Mouse (Mus musculus) liver, postnatal 0 days (tissue): ENCODE data around the gene Frmd5. TPM values are rescaled to one million over a fixed set of nuclear protein-coding genes. Genes with fewer than 3 reads are reported as not detected.

ENCODE experiments used
- ATAC-seq: fragments of 200-750 bp; cut with Nextera tagmentation; 2 replicates; pipeline ENCODE4 v1.8.0; 2017; ENCODE audit warnings: mild to moderate bottlenecking, moderate library complexity
- DNase-seq: peaks from one replicate; pipeline ENCODE4 v3.0.0-alpha.2; 2016
- H3K27ac ChIP-seq: fragments of 300-500 bp; sonication (generic); 2 replicates; pipeline ENCODE4 v1.5.1; 2014; ENCODE audit warnings: antibody characterized with exemption, moderate library complexity, mild to moderate bottlenecking, low read depth
- H3K27me3 ChIP-seq: fragments of 300-500 bp; sonication (generic); 2 replicates; pipeline ENCODE4 v1.6.1; 2014; ENCODE audit warnings: low read length, control low read depth, mixed read lengths; ENCODE audit not compliant: insufficient read depth
- H3K36me3 ChIP-seq: fragments of 300-500 bp; sonication (generic); replicated peaks from 2 replicates; pipeline ENCODE4 v1.6.1; 2014; ENCODE audit warnings: mild to moderate bottlenecking, control low read depth, low read length, moderate library complexity, mixed read lengths; ENCODE audit not compliant: insufficient read depth
- H3K4me1 ChIP-seq: fragments of 300-500 bp; sonication (generic); 2 replicates; pipeline ENCODE4 v1.6.1; 2014; ENCODE audit warnings: antibody characterized with exemption, mild to moderate bottlenecking, control low read depth; ENCODE audit not compliant: insufficient read depth
- H3K4me2 ChIP-seq: fragments of 300-500 bp; sonication (generic); 2 replicates; pipeline ENCODE4 v1.6.1; 2014; ENCODE audit warnings: low read depth, mild to moderate bottlenecking, low read length, moderate library complexity, mixed read lengths
- H3K4me3 ChIP-seq: fragments of 300-500 bp; sonication (generic); 2 replicates; pipeline ENCODE4 v1.5.1; 2014; ENCODE audit warnings: low read depth, low read length
- H3K9ac ChIP-seq: fragments of 300-500 bp; sonication (generic); replicated peaks from 2 replicates; pipeline ENCODE4 v1.6.1; 2014; ENCODE audit warnings: mild to moderate bottlenecking, moderate library complexity
- H3K9me3 ChIP-seq: fragments of 300-500 bp; sonication (generic); 2 replicates; pipeline ENCODE4 v1.6.1; 2016; ENCODE audit warnings: mild to moderate bottlenecking, control low read depth, low read length, mixed read lengths
- CTCF ChIP-seq: sonication (generic); IDR thresholded peaks from 2 replicates; pipeline ENCODE4 v1.5.1; 2016; ENCODE audit warnings: antibody characterized with exemption, low read depth
- EP300 ChIP-seq: IDR thresholded peaks from 2 replicates; pipeline ENCODE4 v1.6.1; 2016; ENCODE audit warnings: antibody characterized with exemption, low read depth, mild to moderate bottlenecking
- WGBS: fragments of 180-500 bp; shearing (Covaris S2); extraction: QIAGEN DNeasy Blood & Tissue Kit; methylation state at CpG from one replicate; pipeline ENCODE4 v1.1.7; 2014; ENCODE audit not compliant: insufficient replicate concordance; 5-methylcytosine and 5-hydroxymethylcytosine counted together
- polyA plus RNA-seq: library from polyadenylated mRNA; unstranded; fragments of >200 nt; fragmentation: Nextera tagmentation; extraction: Ambion mirVana; gene quantifications from 2 replicates; pipeline ENCODE4 v1.2.1, GENCODE M21; 2015

The Frmd5 gene
- polyA plus RNA-seq, 1 experiment from 2014 or later, result 0.18 TPM

DNA sequence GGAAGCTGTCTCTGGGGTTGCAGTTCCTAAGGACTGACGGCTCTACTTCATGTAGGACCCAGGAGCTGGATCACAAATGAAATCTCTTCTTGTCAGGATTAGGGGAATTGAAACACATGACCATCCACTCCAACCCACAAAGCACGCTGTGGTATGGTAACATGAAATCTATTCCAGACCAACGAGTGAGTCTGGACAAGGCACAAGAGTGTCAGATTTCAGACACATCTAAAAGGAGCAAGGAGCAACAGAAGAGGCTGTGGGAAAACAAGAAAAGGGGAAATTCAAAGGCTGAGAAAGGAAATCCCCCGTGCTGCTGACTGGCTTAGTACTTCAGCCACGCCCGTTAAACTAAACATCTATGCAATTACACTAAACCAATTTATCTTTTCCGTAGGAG lies 19.6 kb downstream of the Frmd5 start:
- DNase-seq (no peak), ATAC-seq (no peak)
- WGBS, result 23% methylated on average over 7 of the region's 7 CpGs
- H3K27me3 ChIP-seq, result no peaks in the 10 kb centered on the region
- no peaks in the 10 kb centered on the region for H3K9me3 ChIP-seq
- no peak overlapping the region for H3K4me3 ChIP-seq
- no peaks in the 10 kb centered on the region for H3K36me3 ChIP-seq
- no peak overlapping the region for H3K4me2 ChIP-seq
- H3K4me1 ChIP-seq, result no peaks in the 10 kb centered on the region
- H3K27ac ChIP-seq, result no peak overlapping the region
- H3K9ac ChIP-seq, result no peak overlapping the region
- TF ChIP-seq CTCF, result no peak
- TF ChIP-seq EP300, result no peak

DNA sequence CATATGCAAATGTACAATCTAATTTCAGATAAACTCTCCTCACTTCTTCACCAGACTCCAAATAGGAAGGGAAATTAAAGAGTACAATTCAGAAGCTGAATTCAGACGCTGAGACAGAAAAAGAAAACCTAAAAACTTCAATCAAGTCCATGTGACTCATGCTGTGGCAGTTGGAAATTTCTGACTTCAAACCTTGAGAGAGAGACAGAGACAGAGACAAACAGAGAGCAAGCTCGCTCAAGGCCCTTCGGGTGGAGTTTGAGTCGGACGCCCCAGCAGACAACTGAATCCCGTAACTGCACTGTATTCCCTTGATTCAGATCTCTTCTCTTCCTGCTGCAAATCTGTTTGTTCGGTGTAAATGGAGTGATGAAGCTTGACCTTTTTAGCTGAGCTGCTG lies 30.7 kb downstream of the Frmd5 start:
- H3K27ac ChIP-seq, result no peak overlapping the region
- H3K4me2 ChIP-seq, result no peak overlapping the region
- no peak overlapping the region for H3K4me3 ChIP-seq
- no peaks in the 10 kb centered on the region for H3K9me3 ChIP-seq
- 67% methylated on average over 7 of the region's 7 CpGs for WGBS
- no peaks in the 10 kb centered on the region for H3K4me1 ChIP-seq
- H3K9ac ChIP-seq, result no peak overlapping the region
- TF ChIP-seq EP300 (no peak), CTCF (no peak)
- no peak for ATAC-seq
- no peaks in the 10 kb centered on the region for H3K27me3 ChIP-seq
- H3K36me3 ChIP-seq, result no peaks in the 10 kb centered on the region
- no peak for DNase-seq

DNA sequence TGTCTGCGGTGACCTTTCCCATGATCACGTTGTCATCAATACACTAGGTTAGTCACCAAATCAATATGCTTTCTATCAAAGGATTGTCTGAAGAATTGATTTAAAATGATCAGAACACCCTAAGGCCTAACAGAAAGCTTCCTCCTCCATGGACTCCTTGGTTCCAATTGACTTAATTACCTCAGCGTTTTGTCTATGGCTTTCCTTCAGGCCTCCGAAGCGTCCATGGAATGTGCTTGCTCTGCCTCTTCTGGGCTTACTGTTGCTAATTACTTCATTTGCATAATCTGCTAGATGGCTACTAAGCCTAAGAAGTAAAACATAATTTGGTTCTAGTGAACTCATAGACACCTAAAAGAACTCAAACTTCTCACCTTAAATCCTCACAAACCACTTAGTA lies 42.0 kb downstream of the Frmd5 start:
- no peak for ATAC-seq
- H3K4me1 ChIP-seq, result no peaks in the 10 kb centered on the region
- no peak overlapping the region for H3K4me2 ChIP-seq
- DNase-seq, result no peak
- no peak overlapping the region for H3K4me3 ChIP-seq
- H3K9me3 ChIP-seq, result no peaks in the 10 kb centered on the region
- no peaks in the 10 kb centered on the region for H3K36me3 ChIP-seq
- H3K9ac ChIP-seq, result no peak overlapping the region
- TF ChIP-seq EP300, result no peak
- TF ChIP-seq CTCF, result no peak
- H3K27me3 ChIP-seq, result no peaks in the 10 kb centered on the region
- H3K27ac ChIP-seq, result no peak overlapping the region
- 74% methylated on average over 5 of the region's 5 CpGs for WGBS

DNA sequence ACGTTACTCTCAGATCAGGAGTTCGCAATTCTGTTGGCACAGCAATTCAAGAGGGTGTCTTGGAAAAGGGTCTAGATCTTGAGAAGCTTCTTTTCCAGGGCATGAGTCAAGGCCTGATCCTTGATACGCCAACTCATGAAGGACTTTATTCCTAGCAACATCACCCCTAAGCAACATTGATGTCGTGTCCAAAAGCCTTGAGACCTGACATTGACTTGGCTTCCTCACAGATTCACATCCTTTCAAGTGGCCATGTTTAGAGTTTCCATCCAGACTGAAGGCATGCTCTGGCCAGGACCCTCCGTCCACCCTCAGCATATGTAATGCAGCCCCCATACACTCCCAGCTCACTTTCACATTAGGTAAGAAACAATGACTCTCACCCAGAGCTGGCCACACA lies 45.0 kb downstream of the Frmd5 start:
- no peak for DNase-seq
- Histone ChIP-seq H3K36me3 (no peaks in the 10 kb centered on the region), H3K9ac (no peak overlapping the region), H3K4me3 (no peak overlapping the region), H3K9me3 (no peaks in the 10 kb centered on the region), H3K4me2 (no peak overlapping the region), H3K27me3 (no peaks in the 10 kb centered on the region), H3K27ac (no peak overlapping the region), H3K4me1 (no peaks in the 10 kb centered on the region)
- ATAC-seq, result no peak
- WGBS, result 85% methylated on average over 5 of the region's 5 CpGs
- TF ChIP-seq CTCF (no peak), EP300 (no peak)

DNA sequence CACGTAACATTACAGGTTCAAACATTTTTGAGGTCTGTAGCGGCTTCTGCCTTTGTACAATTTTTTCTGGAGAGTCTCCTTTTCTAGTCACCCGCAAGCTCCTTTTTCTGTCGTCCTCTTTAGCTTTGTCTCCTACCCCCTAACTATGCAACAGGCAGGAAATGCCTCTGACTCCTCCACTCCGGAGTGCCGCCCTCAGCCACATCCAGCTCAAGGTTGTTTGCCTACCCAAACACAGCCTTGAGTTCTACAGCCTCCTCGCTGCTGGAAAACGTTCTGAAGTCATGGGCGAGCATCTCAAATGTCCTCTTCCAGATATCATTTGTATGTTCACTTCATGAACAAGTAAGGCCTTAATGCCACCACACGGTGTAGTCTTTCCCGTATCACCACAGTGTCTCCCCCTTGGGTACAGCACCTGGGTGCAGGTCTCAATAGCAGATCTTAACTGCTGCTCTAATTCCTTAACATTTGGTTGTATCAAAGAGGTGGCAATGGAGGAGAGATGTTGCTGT lies 45.5 kb downstream of the Frmd5 start:
- DNase-seq (no peak), ATAC-seq (no peak)
- no peak overlapping the region for H3K27ac ChIP-seq
- no peaks in the 10 kb centered on the region for H3K36me3 ChIP-seq
- H3K4me3 ChIP-seq, result no peak overlapping the region
- no peaks in the 10 kb centered on the region for H3K9me3 ChIP-seq
- H3K4me1 ChIP-seq, result no peaks in the 10 kb centered on the region
- no peak overlapping the region for H3K9ac ChIP-seq
- no peak for TF ChIP-seq EP300
- TF ChIP-seq CTCF, result no peak
- WGBS, result 70% methylated on average over 11 of the region's 11 CpGs
- H3K4me2 ChIP-seq, result no peak overlapping the region
- H3K27me3 ChIP-seq, result no peaks in the 10 kb centered on the region

DNA sequence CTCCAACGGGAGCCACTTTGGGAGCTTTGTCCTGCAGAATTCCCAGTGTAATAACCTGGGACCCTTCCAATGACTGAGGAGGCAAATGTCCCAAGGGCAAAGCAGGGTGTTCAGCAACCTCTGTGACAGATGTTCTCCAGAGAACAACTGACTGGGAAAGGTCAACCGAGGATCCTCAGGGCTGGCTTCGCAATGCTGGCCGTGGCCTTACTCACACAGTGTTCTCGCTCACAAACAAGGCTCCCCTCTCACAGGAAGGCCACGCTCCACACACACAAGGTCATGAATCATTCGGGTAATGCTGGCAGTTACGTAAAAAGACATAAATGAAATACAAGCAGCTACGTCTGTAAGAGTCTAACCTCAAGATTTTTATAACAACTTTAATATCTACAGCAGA lies 46.2 kb downstream of the Frmd5 start:
- 79% methylated on average over 9 of the region's 9 CpGs for WGBS
- no peak for ATAC-seq
- Histone ChIP-seq H3K4me3 (no peak overlapping the region), H3K36me3 (no peaks in the 10 kb centered on the region), H3K27me3 (no peaks in the 10 kb centered on the region), H3K9ac (no peak overlapping the region), H3K27ac (no peak overlapping the region), H3K9me3 (no peaks in the 10 kb centered on the region), H3K4me1 (no peaks in the 10 kb centered on the region), H3K4me2 (no peak overlapping the region)
- DNase-seq, result no peak
- TF ChIP-seq EP300 (no peak), CTCF (no peak)

DNA sequence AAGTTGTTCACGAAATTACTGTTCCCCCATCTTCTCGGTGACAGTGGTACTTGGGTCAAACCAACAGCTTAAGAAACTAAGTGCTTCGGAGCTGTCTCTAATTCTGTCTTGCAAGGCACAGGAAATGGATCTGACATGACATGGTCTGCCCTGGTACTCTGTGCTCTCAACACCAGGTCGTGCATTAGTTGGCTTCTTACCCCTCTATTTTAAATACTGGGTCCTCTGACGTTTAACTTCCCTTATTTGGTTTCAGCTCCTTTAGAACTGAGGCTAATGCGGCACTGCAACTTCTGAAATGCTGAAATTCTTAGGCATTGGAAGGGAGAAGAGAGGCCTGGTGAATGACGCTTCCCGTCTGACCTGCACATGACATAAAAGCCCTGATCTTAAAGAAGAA lies 48.6 kb downstream of the Frmd5 start:
- Histone ChIP-seq H3K4me2 (no peak overlapping the region), H3K4me3 (no peak overlapping the region), H3K36me3 (no peaks in the 10 kb centered on the region), H3K9me3 (no peaks in the 10 kb centered on the region), H3K4me1 (no peaks in the 10 kb centered on the region), H3K9ac (no peak overlapping the region), H3K27me3 (no peaks in the 10 kb centered on the region), H3K27ac (no peak overlapping the region)
- ATAC-seq, result no peak
- DNase-seq, result no peak
- WGBS, result 54% methylated on average over 8 of the region's 8 CpGs
- TF ChIP-seq EP300 (no peak), CTCF (no peak)
